Mouse (Mus musculus) heart, adult 2 months (tissue): Measurements from ENCODE around the gene Gpr183.

Source experiments
- CTCF ChIP-seq: fragments of 200-600 bp; IDR thresholded peaks from 2 replicates; pipeline ENCODE4 v1.8.1; 2022; ENCODE audit warnings: antibody characterized with exemption, mild to moderate bottlenecking, moderate library complexity
- EP300 ChIP-seq: fragments of 200-500 bp; IDR thresholded peaks from 2 replicates; pipeline ENCODE4 v1.6.1; 2011; ENCODE audit warnings: low read depth, low read length, control low read depth; ENCODE audit not compliant: insufficient read depth

GRCm38 (mm10) chr14:121990897-121991296 is 25.9 kb upstream of the Gpr183 start:
- TF ChIP-seq CTCF (no peak), EP300 (no peak)
